Mouse (Mus musculus) liver, postnatal 0 days (tissue): ENCODE measurements at regions not wholly inside any gene's neighbourhood (a gene's known extent, or its start where the extent isn't known, plus 50 kb on each side); places are given as distances from the start of the nearest gene placed in this dataset.

Experiments
- CTCF ChIP-seq: sonication (generic); IDR thresholded peaks from 2 replicates; pipeline ENCODE4 v1.5.1; 2016; ENCODE audit warnings: antibody characterized with exemption, low read depth
- EP300 ChIP-seq: IDR thresholded peaks from 2 replicates; pipeline ENCODE4 v1.6.1; 2016; ENCODE audit warnings: antibody characterized with exemption, low read depth, mild to moderate bottlenecking

- TF ChIP-seq CTCF (no peak), EP300 (no peak)
Observed at GRCm38 (mm10) chr6:109371931-109372330, 543.5 kb downstream of the Edem1 start.
